In the genomic region with DNA sequence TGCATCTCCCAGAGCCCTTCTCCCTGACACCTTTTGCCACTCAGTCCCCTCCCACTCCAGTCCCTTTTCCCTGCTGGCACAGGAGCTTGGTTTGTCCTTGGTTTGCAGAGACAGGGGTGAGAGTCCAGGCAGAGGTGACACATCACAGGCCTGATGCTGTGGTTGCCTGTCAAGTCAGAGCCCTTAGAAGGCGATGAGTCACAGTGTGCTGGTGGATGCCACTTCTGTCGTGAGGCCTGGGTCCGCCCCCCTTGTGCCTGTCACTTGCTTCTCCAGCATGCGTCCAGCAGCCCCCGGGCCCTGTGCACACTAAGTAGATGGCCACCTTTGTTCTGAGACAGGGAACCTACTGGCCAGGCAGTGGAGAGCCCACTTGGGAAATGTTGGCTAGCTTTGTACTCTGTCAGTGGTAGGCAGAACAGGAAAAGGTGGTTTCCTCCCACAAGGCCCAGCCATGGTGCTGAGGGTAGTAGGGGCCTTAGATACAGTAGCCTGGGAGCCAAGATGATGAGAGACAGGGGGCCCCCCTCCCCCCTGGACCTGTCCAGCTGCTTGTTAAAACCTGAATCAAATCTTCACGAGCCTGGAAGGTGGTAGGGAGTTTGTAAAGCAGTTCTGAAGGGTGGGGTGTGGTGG, we compare ENCODE assay signal across 8 mouse cellular contexts. TPM values are rescaled to one million over a fixed set of nuclear protein-coding genes. Genes with fewer than 3 reads are reported as not detected.
DNase-seq lines count a peak whose midpoint lies in the region; ATAC-seq and TF ChIP-seq lines count a peak whose summit lies in the region.

No protein-coding gene starts in this region.

- no peak overlapping the region for H3K4me3 ChIP-seq in layer of hippocampus, adult 2 months
- no peak overlapping the region for H3K4me3 ChIP-seq in liver, postnatal 0 days (ENCODE audit: low read depth, low read length)

- peaks cover 49% of the 10 kb centered on the region for H3K36me3 ChIP-seq in liver, postnatal 0 days (replicated peaks; ENCODE audit: insufficient read depth, low read length)

- peak; percentile 86 for ATAC-seq in liver, postnatal 0 days

- peaks cover 21% of the 10 kb centered on the region for H3K4me1 ChIP-seq in liver, postnatal 0 days (ENCODE audit: insufficient read depth)

- TF ChIP-seq CTCF in layer of hippocampus, adult 2 months (conservative IDR thresholded peaks at IDR 0.05): no peak
- TF ChIP-seq CTCF in liver, postnatal 0 days (IDR thresholded peaks at IDR 0.05; ENCODE audit: low read depth): no peak

- H3K27ac ChIP-seq in layer of hippocampus, adult 2 months: peak overlapping the region; percentile 47; the same call in 1 of the 2 replicates
- peak overlapping the region; percentile 40; the same call in 1 of the 2 replicates for H3K27ac ChIP-seq in liver, postnatal 0 days (ENCODE audit: low read depth)

- 35% methylated on average over 6 of the region's 6 CpGs for WGBS in liver, postnatal 0 days (ENCODE audit: insufficient replicate concordance)

- TF ChIP-seq EP300 in liver, postnatal 0 days (IDR thresholded peaks at IDR 0.05; ENCODE audit: low read depth): 0 out of 2 replicates have a peak, but pooled peaks have one; percentile 9

- H3K9me3 ChIP-seq in liver, postnatal 0 days (ENCODE audit: low read length): no peaks in the 10 kb centered on the region

- H3K4me2 ChIP-seq in liver, postnatal 0 days (ENCODE audit: low read depth, low read length): no peak overlapping the region

- H3K9ac ChIP-seq in liver, postnatal 0 days (replicated peaks): no peak overlapping the region

- DNase-seq in layer of hippocampus, adult 2 months (ENCODE audit: low spot score in 2 of 2): no peak
- DNase-seq in layer of hippocampus, adult 9-10 months (ENCODE audit: low spot score): no peak
- peak; percentile 88 for DNase-seq in MN1 (ENCODE audit: low spot score)
- peak; percentile 64 for DNase-seq in fat pad, adult 2 months (ENCODE audit: extremely low read depth, low read depth, low spot score)
- peak; percentile 45 for DNase-seq in liver, postnatal 0 days
- DNase-seq in urinary bladder, postnatal 4 days (ENCODE audit: low spot score in 2 of 2): no peak
- no peak for DNase-seq in urinary bladder, adult 18-20 months (ENCODE audit: low spot score in 2 of 2)
- DNase-seq in gastrocnemius, postnatal 25 days: no peak

- no peaks in the 10 kb centered on the region for H3K27me3 ChIP-seq in liver, postnatal 0 days (ENCODE audit: insufficient read depth, low read length)

RNA-seq across cellular contexts. Expression of a gene that starts 53.4 kb away (rescaled TPM):
- total RNA-seq in layer of hippocampus, adult 2 months (2021): 10 to 100 TPM; 27.4 to 34.2 TPM
- polyA plus RNA-seq in liver, postnatal 0 days (2015; fragmentation: Nextera tagmentation; extraction: Ambion mirVana): 36.0 and 38.4 TPM in 2 replicates
- total RNA-seq in gastrocnemius, postnatal 25 days (2021): 10 to 100 TPM; 39.9 to 51.1 TPM

Comparison
In these comparisons a context has a peak if more than half of its experiments do, and no peak if none do; other contexts are left out.
1. DNase-seq: peak in MN1 (single experiment), fat pad, adult 2 months (single experiment) and liver, postnatal 0 days (single experiment); none in layer of hippocampus, adult 2 months (0 of 2), layer of hippocampus, adult 9-10 months (single experiment), urinary bladder, postnatal 4 days (0 of 2), urinary bladder, adult 18-20 months (0 of 2) and gastrocnemius, postnatal 25 days (single experiment).